Mouse (Mus musculus): ENCODE results near the gene Sh3pxd2b. TPM values are rescaled to one million over a fixed set of nuclear protein-coding genes. Genes with fewer than 3 reads are reported as not detected.

The Sh3pxd2b gene
- polyA plus RNA-seq, 1 experiment from 2014 or later: 20.0 TPM

- Histone ChIP-seq H3K9me3 (ENCODE audit: control insufficient read depth, low read length) (no peaks in the 10 kb centered on the region), H3K27me3 (replicated peaks; ENCODE audit: control insufficient read depth, insufficient read depth, low read length) (no peaks in the 10 kb centered on the region), H3K4me2 (ENCODE audit: low read length) (no peak overlapping the region), H3K9ac (ENCODE audit: low read length) (no peak overlapping the region), H3K4me3 (ENCODE audit: low read depth, low read length) (no peak overlapping the region), H3K27ac (ENCODE audit: low read depth) (no peak overlapping the region), H3K4me1 (replicated peaks; ENCODE audit: control insufficient read depth, insufficient read depth, low read length) (no peaks in the 10 kb centered on the region), H3K36me3 (ENCODE audit: control insufficient read depth, insufficient read depth, low read length) (peaks cover 47% of the 10 kb centered on the region)
- ATAC-seq (replicated peaks; ENCODE audit: low FRiP score, low TSS enrichment, low read depth) (no peak), DNase-seq (ENCODE audit: low spot score) (no peak)
- WGBS: 71% methylated on average over 9 of the region's 9 CpGs
Observed at GRCm38 (mm10) chr11:32374027-32374589, 26.5 kb downstream of the Sh3pxd2b start.

- DNase-seq (ENCODE audit: low spot score) (no peak), ATAC-seq (replicated peaks; ENCODE audit: low FRiP score, low TSS enrichment, low read depth) (no peak)
- H3K4me2 ChIP-seq (ENCODE audit: low read length): no peak overlapping the region
- H3K27ac ChIP-seq (ENCODE audit: low read depth): no peak overlapping the region
- H3K9ac ChIP-seq (ENCODE audit: low read length): no peak overlapping the region
- H3K4me1 ChIP-seq (replicated peaks; ENCODE audit: control insufficient read depth, insufficient read depth, low read length): no peaks in the 10 kb centered on the region
- peaks cover 48% of the 10 kb centered on the region for H3K36me3 ChIP-seq (ENCODE audit: control insufficient read depth, insufficient read depth, low read length)
- H3K4me3 ChIP-seq (ENCODE audit: low read depth, low read length): no peak overlapping the region
- no peaks in the 10 kb centered on the region for H3K9me3 ChIP-seq (ENCODE audit: control insufficient read depth, low read length)
- no peaks in the 10 kb centered on the region for H3K27me3 ChIP-seq (replicated peaks; ENCODE audit: control insufficient read depth, insufficient read depth, low read length)
- 76% methylated on average over 4 of the region's 4 CpGs for WGBS
Observed at GRCm38 (mm10) chr11:32375104-32375535, 27.5 kb downstream of the Sh3pxd2b start.

- Histone ChIP-seq H3K4me1 (replicated peaks; ENCODE audit: control insufficient read depth, insufficient read depth, low read length) (no peaks in the 10 kb centered on the region), H3K27ac (ENCODE audit: low read depth) (no peak overlapping the region), H3K36me3 (ENCODE audit: control insufficient read depth, insufficient read depth, low read length) (peaks cover 54% of the 10 kb centered on the region), H3K9me3 (ENCODE audit: control insufficient read depth, low read length) (no peaks in the 10 kb centered on the region), H3K4me3 (ENCODE audit: low read depth, low read length) (no peak overlapping the region), H3K4me2 (ENCODE audit: low read length) (no peak overlapping the region), H3K9ac (ENCODE audit: low read length) (no peak overlapping the region), H3K27me3 (replicated peaks; ENCODE audit: control insufficient read depth, insufficient read depth, low read length) (no peaks in the 10 kb centered on the region)
- DNase-seq (ENCODE audit: low spot score) (no peak), ATAC-seq (replicated peaks; ENCODE audit: low FRiP score, low TSS enrichment, low read depth) (no peak)
- 89% methylated on average over 1 of the region's 1 CpGs for WGBS
Observed at GRCm38 (mm10) chr11:32376086-32376485, 28.5 kb downstream of the Sh3pxd2b start.

GRCm38 (mm10) chr11:32379910-32380309 lies 32.3 kb downstream of the Sh3pxd2b start:
- no peaks in the 10 kb centered on the region for H3K9me3 ChIP-seq (ENCODE audit: control insufficient read depth, low read length)
- no peaks in the 10 kb centered on the region for H3K27me3 ChIP-seq (replicated peaks; ENCODE audit: control insufficient read depth, insufficient read depth, low read length)
- ATAC-seq (replicated peaks; ENCODE audit: low FRiP score, low TSS enrichment, low read depth): no peak
- H3K4me2 ChIP-seq (ENCODE audit: low read length): no peak overlapping the region
- peaks cover 44% of the 10 kb centered on the region for H3K36me3 ChIP-seq (ENCODE audit: control insufficient read depth, insufficient read depth, low read length)
- no peak overlapping the region for H3K9ac ChIP-seq (ENCODE audit: low read length)
- no peak overlapping the region for H3K27ac ChIP-seq (ENCODE audit: low read depth)
- no peak overlapping the region for H3K4me3 ChIP-seq (ENCODE audit: low read depth, low read length)
- DNase-seq (ENCODE audit: low spot score): no peak
- H3K4me1 ChIP-seq (replicated peaks; ENCODE audit: control insufficient read depth, insufficient read depth, low read length): peaks cover 6% of the 10 kb centered on the region; the same call in 1 of the 2 replicates

GRCm38 (mm10) chr11:32383341-32384134 lies 35.9 kb downstream of the Sh3pxd2b start:
- no peak overlapping the region for H3K9ac ChIP-seq (ENCODE audit: low read length)

GRCm38 (mm10) chr11:32384135-32384801 lies 36.6 kb downstream of the Sh3pxd2b start:
- WGBS: 82% methylated on average over 7 of the region's 7 CpGs
- Histone ChIP-seq H3K27me3 (replicated peaks; ENCODE audit: control insufficient read depth, insufficient read depth, low read length) (no peaks in the 10 kb centered on the region), H3K4me3 (ENCODE audit: low read depth, low read length) (no peak overlapping the region), H3K9me3 (ENCODE audit: control insufficient read depth, low read length) (no peaks in the 10 kb centered on the region), H3K4me2 (ENCODE audit: low read length) (no peak overlapping the region), H3K36me3 (ENCODE audit: control insufficient read depth, insufficient read depth, low read length) (peaks cover 42% of the 10 kb centered on the region), H3K27ac (ENCODE audit: low read depth) (peak overlapping the region; percentile 87), H3K9ac (ENCODE audit: low read length) (no peak overlapping the region), H3K4me1 (replicated peaks; ENCODE audit: control insufficient read depth, insufficient read depth, low read length) (peaks cover 6% of the 10 kb centered on the region; the same call in 1 of the 2 replicates)
- DNase-seq (ENCODE audit: low spot score): no peak
- ATAC-seq (replicated peaks; ENCODE audit: low FRiP score, low TSS enrichment, low read depth): 0 out of 2 replicates have a peak, but pooled peaks have one; percentile 12

More at GRCm38 (mm10) chr11:32383341-32384134, 35.9 kb downstream of the Sh3pxd2b start:
- H3K4me2 ChIP-seq (ENCODE audit: low read length): no peak overlapping the region
- peak overlapping the region; percentile 87 for H3K27ac ChIP-seq (ENCODE audit: low read depth)
- ATAC-seq (replicated peaks; ENCODE audit: low FRiP score, low TSS enrichment, low read depth) (peak; percentile 68; the same call in 1 of the 2 replicates), DNase-seq (ENCODE audit: low spot score) (no peak)
- no peaks in the 10 kb centered on the region for H3K9me3 ChIP-seq (ENCODE audit: control insufficient read depth, low read length)
- H3K4me3 ChIP-seq (ENCODE audit: low read depth, low read length): no peak overlapping the region
- H3K27me3 ChIP-seq (replicated peaks; ENCODE audit: control insufficient read depth, insufficient read depth, low read length): no peaks in the 10 kb centered on the region
- H3K4me1 ChIP-seq (replicated peaks; ENCODE audit: control insufficient read depth, insufficient read depth, low read length): peaks cover 6% of the 10 kb centered on the region; the same call in 1 of the 2 replicates
- peaks cover 40% of the 10 kb centered on the region for H3K36me3 ChIP-seq (ENCODE audit: control insufficient read depth, insufficient read depth, low read length)
- WGBS: 29% methylated on average over 10 of the region's 10 CpGs

- ATAC-seq (replicated peaks; ENCODE audit: low FRiP score, low TSS enrichment, low read depth): no peak
- no peak for DNase-seq (ENCODE audit: low spot score)
- Histone ChIP-seq H3K36me3 (ENCODE audit: control insufficient read depth, insufficient read depth, low read length) (peaks cover 50% of the 10 kb centered on the region), H3K4me2 (ENCODE audit: low read length) (no peak overlapping the region), H3K27me3 (replicated peaks; ENCODE audit: control insufficient read depth, insufficient read depth, low read length) (no peaks in the 10 kb centered on the region), H3K9me3 (ENCODE audit: control insufficient read depth, low read length) (no peaks in the 10 kb centered on the region), H3K4me3 (ENCODE audit: low read depth, low read length) (no peak overlapping the region), H3K9ac (ENCODE audit: low read length) (no peak overlapping the region), H3K27ac (ENCODE audit: low read depth) (no peak overlapping the region), H3K4me1 (replicated peaks; ENCODE audit: control insufficient read depth, insufficient read depth, low read length) (peaks cover 6% of the 10 kb centered on the region; the same call in 1 of the 2 replicates)
- WGBS: 81% methylated on average over 2 of the region's 2 CpGs
Observed at GRCm38 (mm10) chr11:32386043-32386442, 38.4 kb downstream of the Sh3pxd2b start.

GRCm38 (mm10) chr11:32388064-32388463 lies 40.4 kb downstream of the Sh3pxd2b start:
- WGBS: 57% methylated on average over 2 of the region's 2 CpGs

More at GRCm38 (mm10) chr11:32388064-32388463, 40.4 kb downstream of the Sh3pxd2b start:
- H3K4me2 ChIP-seq (ENCODE audit: low read length): no peak overlapping the region
- DNase-seq (ENCODE audit: low spot score) (no peak), ATAC-seq (replicated peaks; ENCODE audit: low FRiP score, low TSS enrichment, low read depth) (no peak)
- H3K9me3 ChIP-seq (ENCODE audit: control insufficient read depth, low read length): no peaks in the 10 kb centered on the region
- H3K9ac ChIP-seq (ENCODE audit: low read length): no peak overlapping the region
- no peak overlapping the region for H3K4me3 ChIP-seq (ENCODE audit: low read depth, low read length)
- H3K4me1 ChIP-seq (replicated peaks; ENCODE audit: control insufficient read depth, insufficient read depth, low read length): peaks cover 14% of the 10 kb centered on the region
- no peaks in the 10 kb centered on the region for H3K27me3 ChIP-seq (replicated peaks; ENCODE audit: control insufficient read depth, insufficient read depth, low read length)
- H3K27ac ChIP-seq (ENCODE audit: low read depth): no peak overlapping the region
- peaks cover 40% of the 10 kb centered on the region for H3K36me3 ChIP-seq (ENCODE audit: control insufficient read depth, insufficient read depth, low read length)
